Mouse (Mus musculus) thymus, postnatal 10 days (tissue): ENCODE results near the gene Prkag2.
A peak's percentile ranks its signal among the peaks of the same experiment; 100 is the strongest.
"Not testable (repeated sequence)": the region's sequence is repeated elsewhere in the genome, so short reads cannot be mapped to it uniquely, and the experiment has no call there.

Source experiments
- DNase-seq, 2 experiments: peaks; one replicate each; pipeline ENCODE4 v3.0.0; 2021; ENCODE audit warnings: low spot score in 2 of 2

The Prkag2 gene

DNA sequence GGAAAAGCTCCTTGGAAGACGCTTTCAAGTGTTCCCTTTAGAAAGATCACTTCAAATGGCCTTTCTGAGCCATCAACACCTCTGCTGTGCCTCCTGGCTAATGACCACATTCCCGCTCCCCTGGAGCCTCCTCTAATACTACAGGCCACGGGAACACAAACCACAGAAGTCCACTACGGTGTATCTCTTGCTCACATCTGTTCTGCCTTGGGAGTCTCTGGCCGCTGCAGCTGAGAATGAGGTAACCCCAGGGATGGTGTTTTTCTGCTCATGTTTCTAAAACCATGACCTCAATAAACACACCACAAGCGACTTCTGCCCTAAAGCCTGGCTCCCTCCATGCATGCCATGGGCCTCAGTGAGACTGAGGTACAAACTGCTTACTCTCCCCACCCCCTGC is 227.2 kb downstream of the Prkag2 start:
- no peak for DNase-seq

DNA sequence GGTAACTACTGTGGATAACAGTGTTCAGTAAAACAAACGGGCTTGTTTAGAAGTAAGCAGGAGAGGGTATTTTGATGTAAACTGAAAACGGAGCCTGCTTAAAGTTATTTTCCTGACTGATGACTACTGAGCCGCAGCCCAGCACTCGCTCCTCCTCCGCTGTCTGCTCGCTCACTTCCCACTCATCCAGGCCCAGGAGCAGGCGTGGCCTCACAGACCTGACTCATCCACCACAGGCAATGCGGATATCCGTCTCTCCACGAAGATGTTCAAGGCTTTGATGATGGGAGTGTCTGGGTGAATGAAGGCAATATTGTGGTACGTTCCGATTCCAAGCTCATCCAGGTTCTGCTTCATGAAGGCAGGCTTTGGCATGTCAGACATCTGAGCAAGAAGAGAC is 229.2 kb downstream of the Prkag2 start:
- DNase-seq = no peak

GRCm38 (mm10) chr5:24869796-24870289 is 230.6 kb downstream of the Prkag2 start:
- no peak for DNase-seq

GRCm38 (mm10) chr5:24863804-24864203 is 236.6 kb downstream of the Prkag2 start:
- no peak for DNase-seq

DNA sequence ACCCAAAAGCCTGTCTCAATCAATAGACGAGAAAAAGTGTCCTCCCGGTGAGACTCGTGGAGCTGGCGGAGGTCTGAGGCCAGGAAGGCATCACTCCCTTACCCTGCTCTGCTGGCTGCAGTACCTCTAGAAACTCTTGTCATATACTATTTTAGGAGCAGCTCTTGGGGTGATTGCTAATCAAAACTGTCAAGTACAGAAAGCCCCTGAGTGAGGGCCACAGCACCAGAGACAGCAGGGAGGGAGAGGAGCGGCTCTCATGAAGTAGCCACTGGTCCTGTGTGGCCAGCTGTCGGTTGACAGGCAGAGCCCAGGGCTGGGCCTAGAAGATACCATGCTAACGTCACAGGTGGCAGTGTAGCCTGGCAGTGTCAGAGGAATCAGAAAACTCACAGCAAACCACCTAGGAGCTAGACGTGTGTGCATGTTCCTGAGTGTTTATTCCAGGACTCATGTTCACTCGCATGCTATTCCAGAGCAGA is 239.0 kb downstream of the Prkag2 start:
- DNase-seq = no peak

DNA sequence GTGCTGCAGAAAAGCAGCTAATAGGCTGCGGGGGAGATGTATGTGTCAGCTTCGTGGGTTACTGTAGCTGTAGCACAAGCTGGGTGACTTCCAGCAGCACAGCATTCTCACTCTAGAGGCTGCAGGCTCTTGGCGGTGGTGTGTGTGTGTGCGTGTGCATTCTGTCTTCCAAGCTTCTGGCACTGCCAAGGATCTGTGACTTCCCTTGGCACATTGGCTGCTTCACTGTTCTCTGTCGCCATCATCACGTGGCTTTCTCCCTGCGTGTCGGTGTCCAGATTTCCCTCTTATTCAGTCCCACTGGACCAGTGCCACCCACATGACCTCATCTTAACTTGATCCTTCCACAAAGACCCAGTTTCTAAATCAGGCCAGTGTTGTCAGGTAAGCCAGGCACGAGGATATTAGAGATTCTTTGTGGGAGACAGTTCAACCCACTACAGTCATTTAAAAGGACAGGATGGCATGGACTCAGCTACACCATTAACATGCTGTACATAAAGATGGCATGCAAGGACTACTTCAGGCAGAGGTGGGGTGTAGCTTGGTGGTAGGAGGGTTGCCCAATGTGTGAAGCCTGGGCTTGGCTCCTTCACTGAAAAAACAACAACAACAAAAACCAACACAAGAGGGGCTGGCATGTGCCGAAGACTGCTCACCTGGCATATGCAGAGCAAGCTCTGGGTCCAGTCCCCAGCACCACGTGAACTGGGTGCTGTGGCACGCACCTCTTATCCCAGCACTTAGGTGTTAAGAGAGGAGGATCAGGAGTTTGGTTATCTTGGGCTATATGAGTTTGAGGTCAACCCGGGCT is 239.6 kb downstream of the Prkag2 start:
- DNase-seq = no peak

GRCm38 (mm10) chr5:24859771-24860540 is 240.5 kb downstream of the Prkag2 start:
- DNase-seq = no peak

- no peak for DNase-seq
Measured at GRCm38 (mm10) chr5:24854827-24855600, 245.4 kb downstream of the Prkag2 start.

DNA sequence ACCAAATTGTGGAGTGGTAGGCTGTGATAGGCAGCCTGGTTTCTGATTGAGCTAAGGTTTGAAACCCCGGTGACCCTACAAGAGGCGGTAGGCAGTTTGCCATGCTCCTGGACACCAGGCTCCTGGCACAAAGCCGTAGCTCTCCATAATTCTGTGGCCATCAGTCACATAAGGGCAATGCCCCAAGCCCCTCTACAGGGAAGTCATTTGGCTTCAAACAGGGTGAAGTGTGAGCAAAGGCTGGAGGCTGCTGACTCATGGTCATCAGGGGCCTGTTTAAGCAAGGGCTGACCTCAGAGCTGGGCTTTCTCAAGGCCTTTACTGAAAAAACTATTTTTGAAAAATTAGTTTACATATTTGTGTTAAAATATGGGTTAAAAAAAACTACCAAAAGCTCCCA is 246.2 kb downstream of the Prkag2 start:
- no peak for DNase-seq

DNA sequence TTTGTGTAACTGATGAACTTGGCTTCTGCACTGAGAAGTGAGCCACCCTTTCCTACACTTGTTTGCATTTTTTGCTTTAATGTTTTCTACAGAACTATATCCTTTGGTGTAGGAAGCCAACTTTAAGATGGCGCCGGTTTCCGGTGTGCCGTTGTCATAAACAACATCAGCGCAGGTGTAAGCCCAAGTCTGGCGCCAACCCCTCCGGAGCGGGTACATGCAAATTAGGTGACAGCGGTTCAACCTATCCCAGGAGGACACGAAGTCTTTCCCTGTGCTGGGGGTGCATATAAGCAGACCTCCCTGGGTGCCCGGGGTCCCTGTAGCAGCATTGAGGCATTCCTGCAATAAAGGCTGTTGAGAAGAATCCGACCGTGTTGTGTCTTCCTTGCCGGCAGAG is 252.2 kb downstream of the Prkag2 start:
- not testable (repeated sequence) for DNase-seq

GRCm38 (mm10) chr5:24843841-24844240 is 256.6 kb downstream of the Prkag2 start:
- peak in 1 of 2 experiments; percentile 11 for DNase-seq

- peak; percentile 33 to 52 for DNase-seq
Measured at GRCm38 (mm10) chr5:24843103-24843475, 257.4 kb downstream of the Prkag2 start.

- peak; percentile 98 to 99 for DNase-seq
Measured at GRCm38 (mm10) chr5:24842274-24843102, 258.0 kb downstream of the Prkag2 start, which contains the start of gene Rheb. Gene Rheb, minus strand, starts transcription at chr5:24842624.

DNA sequence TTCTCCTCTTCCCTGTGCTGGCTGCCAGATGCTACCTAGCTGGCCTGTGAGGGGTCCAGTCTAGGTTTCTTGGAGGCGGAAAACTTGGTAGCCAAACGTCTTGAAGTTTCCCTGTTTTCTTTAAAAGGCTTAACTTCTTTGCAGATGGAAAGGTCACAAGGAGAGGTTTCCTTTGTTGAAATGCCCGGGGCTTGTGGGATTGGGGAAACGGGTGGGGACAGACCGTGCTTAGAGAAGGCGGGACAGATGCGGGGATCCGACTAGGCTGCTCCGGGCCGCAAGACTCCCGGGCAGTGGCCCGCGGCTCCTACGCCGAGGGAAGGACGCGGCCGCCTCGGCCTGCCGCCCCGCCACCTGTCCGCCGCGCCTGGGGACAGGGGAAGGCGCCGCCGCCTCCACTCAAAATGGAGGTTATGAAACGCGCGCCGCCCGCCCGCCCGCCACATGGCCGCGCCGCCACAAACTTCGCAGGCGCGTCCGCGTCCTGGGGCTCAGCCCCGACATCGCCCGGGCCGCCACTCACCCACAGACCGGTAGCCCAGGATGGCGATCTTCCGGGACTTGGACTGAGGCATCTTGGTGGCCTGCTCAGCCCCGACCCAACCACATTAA is 258.7 kb downstream of the Prkag2 start:
- peak in 1 of 2 experiments; percentile 36 for DNase-seq

- no peak for DNase-seq
Measured at GRCm38 (mm10) chr5:24840975-24841431, 259.4 kb downstream of the Prkag2 start.

DNA sequence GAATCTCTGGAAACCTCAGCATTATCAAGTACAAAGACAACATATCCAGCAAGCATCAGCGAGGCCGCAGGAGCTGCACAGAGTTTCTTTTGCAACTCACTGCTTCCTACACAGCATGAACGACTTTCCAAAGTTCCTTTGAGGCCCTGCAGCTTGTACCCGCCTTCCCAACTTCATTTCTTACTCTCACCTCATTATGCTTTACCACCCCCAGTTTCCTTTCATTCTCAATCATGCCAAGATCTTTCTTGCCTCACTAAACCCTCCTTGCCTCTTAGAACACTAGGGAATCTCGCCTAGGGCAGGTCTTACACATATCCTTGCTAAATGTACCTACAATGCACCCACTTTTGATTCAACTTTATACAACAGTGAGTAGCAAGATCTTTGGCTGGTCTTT is 266.0 kb downstream of the Prkag2 start:
- DNase-seq = no peak

DNA sequence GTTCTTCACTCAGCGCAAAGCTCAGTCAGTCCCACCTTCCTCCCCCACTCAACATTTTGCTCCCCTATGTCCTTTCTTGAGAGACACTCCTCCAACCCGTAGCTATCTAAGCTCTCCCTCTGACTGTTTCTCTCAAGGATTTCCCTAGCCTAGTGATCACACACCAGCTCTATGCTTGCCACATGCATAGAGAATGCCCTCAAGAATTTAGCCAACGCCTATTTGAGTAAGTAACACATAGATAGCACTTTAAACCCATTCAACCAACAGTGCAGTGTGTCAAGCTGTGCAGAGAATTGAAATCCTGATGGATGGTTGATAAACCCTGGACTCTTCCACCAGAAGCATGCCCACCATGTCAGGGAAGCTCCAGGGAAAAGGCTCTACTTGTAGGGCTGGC is 268.5 kb downstream of the Prkag2 start:
- DNase-seq = no peak

GRCm38 (mm10) chr5:24828446-24828845 is 272.0 kb downstream of the Prkag2 start:
- no peak for DNase-seq

DNA sequence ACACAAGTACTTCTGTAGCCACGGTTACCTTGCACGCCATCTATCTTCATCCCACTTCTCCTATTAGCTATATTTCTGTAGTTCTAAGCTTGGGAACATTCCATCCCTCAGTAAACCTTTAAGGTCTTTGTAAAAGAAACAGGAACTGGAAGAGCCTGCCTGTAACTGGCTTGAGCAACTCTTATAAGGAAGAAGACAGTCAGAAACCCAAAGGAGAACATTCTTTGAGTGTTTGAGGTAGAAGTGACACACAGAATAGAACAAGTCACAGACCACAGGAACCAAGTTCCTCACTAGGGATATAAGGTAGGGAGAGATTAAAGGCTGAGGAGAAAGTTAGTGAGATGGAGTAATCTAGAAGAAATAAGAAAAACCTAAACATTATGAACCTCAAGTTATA is 273.3 kb downstream of the Prkag2 start:
- no peak for DNase-seq

- no peak for DNase-seq
Measured at GRCm38 (mm10) chr5:24826056-24826770, 274.2 kb downstream of the Prkag2 start.
